Mouse (Mus musculus) liver, embryonic 12.5 days (tissue): ENCODE data around the gene Slc24a3. TPM values are rescaled to one million over a fixed set of nuclear protein-coding genes. Genes with fewer than 3 reads are reported as not detected.

Source experiments
- ATAC-seq: fragments of 200-750 bp; cut with Nextera tagmentation; 2 replicates; pipeline ENCODE4 v1.8.0; 2017; ENCODE audit warnings: moderate number of reproducible peaks, mild to moderate bottlenecking, moderate library complexity
- H3K27ac ChIP-seq: fragments of 300-500 bp; sonication (generic); 2 replicates; pipeline ENCODE4 v1.5.1; 2016; ENCODE audit warnings: mild to moderate bottlenecking
- H3K27me3 ChIP-seq: fragments of 300-500 bp; sonication (generic); replicated peaks from 2 replicates; pipeline ENCODE4 v1.6.1; 2016; ENCODE audit warnings: mild to moderate bottlenecking, moderate library complexity
- H3K36me3 ChIP-seq: fragments of 300-500 bp; sonication (generic); 2 replicates; pipeline ENCODE4 v1.6.1; 2016; ENCODE audit warnings: mild to moderate bottlenecking, moderate library complexity
- H3K4me1 ChIP-seq: fragments of 300-500 bp; sonication (generic); 2 replicates; pipeline ENCODE4 v1.6.1; 2016
- H3K4me2 ChIP-seq: fragments of 300-500 bp; sonication (generic); 2 replicates; pipeline ENCODE4 v1.6.1; 2016; ENCODE audit warnings: mild to moderate bottlenecking, moderate library complexity
- H3K4me3 ChIP-seq: fragments of 300-500 bp; sonication (generic); 2 replicates; pipeline ENCODE4 v1.5.1; 2016; ENCODE audit warnings: mild to moderate bottlenecking, moderate library complexity
- H3K9ac ChIP-seq: fragments of 300-500 bp; sonication (generic); 2 replicates; pipeline ENCODE4 v1.6.1; 2016; ENCODE audit warnings: mild to moderate bottlenecking, moderate library complexity
- H3K9me3 ChIP-seq: fragments of 300-500 bp; sonication (generic); replicated peaks from 2 replicates; pipeline ENCODE4 v1.6.1; 2016; ENCODE audit warnings: mild to moderate bottlenecking, moderate library complexity
- WGBS: fragments of 180-500 bp; shearing (Covaris S2); methylation state at CpG from one replicate; pipeline ENCODE4 v1.1.7; 2016; ENCODE audit not compliant: insufficient replicate concordance; 5-methylcytosine and 5-hydroxymethylcytosine counted together
- polyA plus RNA-seq: library from polyadenylated mRNA; unstranded; fragments of >200 nt; fragmentation: Nextera tagmentation; extraction: Ambion mirVana; gene quantifications from 2 replicates; pipeline ENCODE4 v1.2.1, GENCODE M21; 2016

Slc24a3 gene
- polyA plus RNA-seq, 1 experiment from 2014 or later = 1.6 TPM

GRCm38 (mm10) chr2:145165854-145166253 lies 1.7 kb upstream of the Slc24a3 start:
- WGBS = 62% methylated on average over 6 of the region's 6 CpGs
- H3K36me3 ChIP-seq = no peaks in the 10 kb centered on the region
- H3K4me2 ChIP-seq = no peak overlapping the region
- H3K9me3 ChIP-seq = no peaks in the 10 kb centered on the region
- no peak overlapping the region for H3K4me3 ChIP-seq
- peaks cover 40% of the 10 kb centered on the region for H3K27me3 ChIP-seq
- H3K9ac ChIP-seq = no peak overlapping the region
- H3K27ac ChIP-seq = no peak overlapping the region
- H3K4me1 ChIP-seq = peaks cover 18% of the 10 kb centered on the region
- no peak for ATAC-seq

- Histone ChIP-seq H3K36me3 (no peaks in the 10 kb centered on the region), H3K27me3 (peaks cover 40% of the 10 kb centered on the region), H3K9ac (peak overlapping the region; percentile 64), H3K9me3 (no peaks in the 10 kb centered on the region), H3K4me1 (peaks cover 18% of the 10 kb centered on the region), H3K4me2 (peak overlapping the region; percentile 81), H3K4me3 (peak overlapping the region; percentile 66), H3K27ac (peak overlapping the region; percentile 58; the same call in 1 of the 2 replicates)
- under 1% methylated on average over 38 of the region's 38 CpGs for WGBS
- ATAC-seq = peak; percentile 58
Observed at GRCm38 (mm10) chr2:145167051-145167663, 397 bp upstream of the Slc24a3 start.

- Histone ChIP-seq H3K27ac (0 out of 2 replicates have a peak overlapping the region, but pooled peaks have one; percentile 58), H3K36me3 (no peaks in the 10 kb centered on the region), H3K27me3 (peaks cover 40% of the 10 kb centered on the region), H3K9me3 (no peaks in the 10 kb centered on the region), H3K9ac (peak overlapping the region; percentile 64), H3K4me3 (peak overlapping the region; percentile 66), H3K4me1 (peaks cover 18% of the 10 kb centered on the region), H3K4me2 (peak overlapping the region; percentile 81)
- no peak for ATAC-seq
- 5% methylated on average over 10 of the region's 10 CpGs for WGBS
Observed at GRCm38 (mm10) chr2:145168405-145168971, 934 bp downstream of the Slc24a3 start.

GRCm38 (mm10) chr2:145172978-145173655 lies 5.6 kb downstream of the Slc24a3 start:
- no peak overlapping the region for H3K4me2 ChIP-seq
- H3K27ac ChIP-seq = no peak overlapping the region
- no peak for ATAC-seq
- H3K4me3 ChIP-seq = no peak overlapping the region
- H3K4me1 ChIP-seq = peaks cover 10% of the 10 kb centered on the region
- no peaks in the 10 kb centered on the region for H3K36me3 ChIP-seq
- no peaks in the 10 kb centered on the region for H3K9me3 ChIP-seq
- H3K27me3 ChIP-seq = peaks cover 18% of the 10 kb centered on the region
- H3K9ac ChIP-seq = no peak overlapping the region
- 60% methylated on average over 4 of the region's 4 CpGs for WGBS

GRCm38 (mm10) chr2:145175036-145175435 lies 7.5 kb downstream of the Slc24a3 start:
- Histone ChIP-seq H3K9me3 (no peaks in the 10 kb centered on the region), H3K27ac (no peak overlapping the region), H3K9ac (no peak overlapping the region), H3K36me3 (no peaks in the 10 kb centered on the region), H3K4me1 (no peaks in the 10 kb centered on the region), H3K27me3 (no peaks in the 10 kb centered on the region), H3K4me2 (no peak overlapping the region), H3K4me3 (no peak overlapping the region)
- 74% methylated on average over 7 of the region's 7 CpGs for WGBS
- ATAC-seq = no peak

GRCm38 (mm10) chr2:145182410-145182809 lies 14.9 kb downstream of the Slc24a3 start:
- no peak overlapping the region for H3K9ac ChIP-seq
- no peak overlapping the region for H3K4me3 ChIP-seq
- no peak overlapping the region for H3K27ac ChIP-seq
- H3K4me2 ChIP-seq = no peak overlapping the region
- ATAC-seq = no peak
- no peaks in the 10 kb centered on the region for H3K36me3 ChIP-seq
- no peaks in the 10 kb centered on the region for H3K4me1 ChIP-seq
- 67% methylated on average over 8 of the region's 8 CpGs for WGBS
- no peaks in the 10 kb centered on the region for H3K27me3 ChIP-seq
- H3K9me3 ChIP-seq = no peaks in the 10 kb centered on the region

GRCm38 (mm10) chr2:145188828-145189227 lies 21.3 kb downstream of the Slc24a3 start:
- Histone ChIP-seq H3K9ac (no peak overlapping the region), H3K27me3 (no peaks in the 10 kb centered on the region), H3K4me1 (0 out of 2 replicates have a peak, but pooled peaks cover 4% of the 10 kb centered on the region), H3K4me3 (no peak overlapping the region), H3K4me2 (no peak overlapping the region), H3K27ac (no peak overlapping the region), H3K36me3 (no peaks in the 10 kb centered on the region), H3K9me3 (no peaks in the 10 kb centered on the region)
- 18% methylated on average over 2 of the region's 2 CpGs for WGBS
- ATAC-seq = no peak

GRCm38 (mm10) chr2:145196043-145196442 lies 28.5 kb downstream of the Slc24a3 start:
- Histone ChIP-seq H3K9ac (no peak overlapping the region), H3K4me2 (no peak overlapping the region), H3K27me3 (no peaks in the 10 kb centered on the region), H3K27ac (no peak overlapping the region; the same call in 1 of the 2 replicates), H3K4me3 (no peak overlapping the region), H3K4me1 (no peaks in the 10 kb centered on the region), H3K9me3 (no peaks in the 10 kb centered on the region), H3K36me3 (no peaks in the 10 kb centered on the region)
- no peak for ATAC-seq
- WGBS = 30% methylated on average over 3 of the region's 3 CpGs

- Histone ChIP-seq H3K27ac (no peak overlapping the region; the same call in 1 of the 2 replicates), H3K4me1 (no peaks in the 10 kb centered on the region), H3K9ac (no peak overlapping the region), H3K4me2 (no peak overlapping the region), H3K27me3 (no peaks in the 10 kb centered on the region), H3K4me3 (no peak overlapping the region), H3K9me3 (no peaks in the 10 kb centered on the region), H3K36me3 (no peaks in the 10 kb centered on the region)
- ATAC-seq = no peak
- WGBS = 67% methylated on average over 7 of the region's 7 CpGs
Observed at GRCm38 (mm10) chr2:145196501-145197042, 29.0 kb downstream of the Slc24a3 start.

GRCm38 (mm10) chr2:145197076-145197475 lies 29.5 kb downstream of the Slc24a3 start:
- ATAC-seq = no peak
- H3K4me3 ChIP-seq = no peak overlapping the region
- no peak overlapping the region for H3K4me2 ChIP-seq

GRCm38 (mm10) chr2:145213587-145213986 lies 46.0 kb downstream of the Slc24a3 start:
- no peak overlapping the region for H3K4me3 ChIP-seq
- H3K4me2 ChIP-seq = no peak overlapping the region
- H3K36me3 ChIP-seq = no peaks in the 10 kb centered on the region
- no peaks in the 10 kb centered on the region for H3K4me1 ChIP-seq
- ATAC-seq = no peak
- H3K27me3 ChIP-seq = no peaks in the 10 kb centered on the region
- H3K27ac ChIP-seq = no peak overlapping the region
- WGBS = 83% methylated on average over 11 of the region's 11 CpGs
- no peaks in the 10 kb centered on the region for H3K9me3 ChIP-seq
- H3K9ac ChIP-seq = no peak overlapping the region

More at GRCm38 (mm10) chr2:145197076-145197475, 29.5 kb downstream of the Slc24a3 start:
- Histone ChIP-seq H3K27ac (no peak overlapping the region), H3K9ac (no peak overlapping the region), H3K27me3 (no peaks in the 10 kb centered on the region), H3K9me3 (no peaks in the 10 kb centered on the region), H3K36me3 (no peaks in the 10 kb centered on the region), H3K4me1 (no peaks in the 10 kb centered on the region)
- WGBS = 68% methylated on average over 4 of the region's 4 CpGs
